Comparison of ENCODE assay signal across 8 mouse cellular contexts in genomic region chr13:13954931-13955330, GRCm38 (mm10). TPM values are rescaled to one million over a fixed set of nuclear protein-coding genes. Genes with fewer than 3 reads are reported as not detected.
DNase-seq lines count a peak whose midpoint lies in the region; ATAC-seq and TF ChIP-seq lines count a peak whose summit lies in the region.

No protein-coding gene starts in this region.

- peak overlapping the region; percentile 84 for H3K4me2 ChIP-seq in heart, postnatal 0 days (ENCODE audit: low read depth, low read length)
- peak overlapping the region; percentile 69 for H3K4me2 ChIP-seq in stomach, embryonic 15.5 days

- no peak for TF ChIP-seq CTCF in kidney, adult 2 months (conservative IDR thresholded peaks at IDR 0.05; ENCODE audit: insufficient read depth, insufficient read length, low read depth, low read length)
- TF ChIP-seq CTCF in embryonic fibroblast, embryonic 13.5 days (IDR thresholded peaks at IDR 0.05; ENCODE audit: borderline replicate concordance, insufficient read depth, low read length), result no peak
- no peak for TF ChIP-seq CTCF in heart, postnatal 0 days (IDR thresholded peaks at IDR 0.05; ENCODE audit: low read depth)

- ATAC-seq in heart, postnatal 0 days (ENCODE audit: insufficient read depth, low read depth), result peak; percentile 16
- ATAC-seq in stomach, embryonic 15.5 days (ENCODE audit: insufficient read depth, low FRiP score, low read depth), result peak; percentile 17

- no peaks in the 10 kb centered on the region for H3K36me3 ChIP-seq in kidney, adult 2 months (ENCODE audit: control insufficient read depth, insufficient read depth, low read length)
- no peaks in the 10 kb centered on the region for H3K36me3 ChIP-seq in heart, postnatal 0 days (replicated peaks; ENCODE audit: control insufficient read depth, insufficient read depth, low read length)
- peaks cover 20% of the 10 kb centered on the region for H3K36me3 ChIP-seq in limb, embryonic 10.5 days
- H3K36me3 ChIP-seq in megakaryocyte, embryonic 14.5 days (replicated peaks; ENCODE audit: low read length), result peaks cover 38% of the 10 kb centered on the region
- H3K36me3 ChIP-seq in stomach, embryonic 15.5 days, result no peaks in the 10 kb centered on the region

- no peaks in the 10 kb centered on the region for H3K27me3 ChIP-seq in kidney, adult 2 months (replicated peaks; ENCODE audit: control insufficient read depth, insufficient read depth, low read length)
- H3K27me3 ChIP-seq in heart, postnatal 0 days (ENCODE audit: control insufficient read depth, insufficient read depth, low read length), result no peaks in the 10 kb centered on the region
- H3K27me3 ChIP-seq in limb, embryonic 10.5 days (ENCODE audit: low read depth, poor library complexity, severe bottlenecking), result no peaks in the 10 kb centered on the region
- H3K27me3 ChIP-seq in megakaryocyte, embryonic 14.5 days (replicated peaks), result no peaks in the 10 kb centered on the region
- no peaks in the 10 kb centered on the region for H3K27me3 ChIP-seq in stomach, embryonic 15.5 days (replicated peaks)

- H3K9me3 ChIP-seq in heart, postnatal 0 days (replicated peaks; ENCODE audit: control insufficient read depth, low read length), result no peaks in the 10 kb centered on the region
- H3K9me3 ChIP-seq in limb, embryonic 10.5 days (replicated peaks), result no peaks in the 10 kb centered on the region
- peaks cover 9% of the 10 kb centered on the region; the same call in 1 of the 2 replicates for H3K9me3 ChIP-seq in megakaryocyte, embryonic 14.5 days
- no peaks in the 10 kb centered on the region for H3K9me3 ChIP-seq in stomach, embryonic 15.5 days

- H3K27ac ChIP-seq in kidney, adult 2 months (ENCODE audit: insufficient read depth, low read depth, low read length), result peak overlapping the region; percentile 19
- H3K27ac ChIP-seq in embryonic fibroblast, embryonic 13.5 days (ENCODE audit: insufficient read depth, low read length), result peak overlapping the region; percentile 7
- H3K27ac ChIP-seq in heart, postnatal 0 days (ENCODE audit: low read depth), result peak overlapping the region; percentile 79
- peak overlapping the region; percentile 90 for H3K27ac ChIP-seq in limb, embryonic 10.5 days
- H3K27ac ChIP-seq in stomach, embryonic 15.5 days, result peak overlapping the region; percentile 82

- peaks cover 3% of the 10 kb centered on the region; the same call in 1 of the 2 replicates for H3K4me1 ChIP-seq in kidney, adult 2 months (ENCODE audit: control insufficient read depth, insufficient read depth, low read length)
- no peaks in the 10 kb centered on the region; the same call in 1 of the 2 replicates for H3K4me1 ChIP-seq in embryonic fibroblast, embryonic 13.5 days (ENCODE audit: control insufficient read depth, insufficient read depth, low read length)
- H3K4me1 ChIP-seq in heart, postnatal 0 days (ENCODE audit: control insufficient read depth, insufficient read depth), result 0 out of 2 replicates have a peak, but pooled peaks cover under 1% of the 10 kb centered on the region
- peaks cover 15% of the 10 kb centered on the region; the same call in 1 of the 2 replicates for H3K4me1 ChIP-seq in limb, embryonic 10.5 days
- H3K4me1 ChIP-seq in megakaryocyte, embryonic 14.5 days, result peaks cover 49% of the 10 kb centered on the region
- no peaks in the 10 kb centered on the region for H3K4me1 ChIP-seq in stomach, embryonic 15.5 days

- peak overlapping the region; percentile 62 for H3K4me3 ChIP-seq in kidney, adult 2 months (ENCODE audit: insufficient read depth, low read depth, low read length)
- peak overlapping the region; percentile 72 for H3K4me3 ChIP-seq in embryonic fibroblast, embryonic 13.5 days (ENCODE audit: insufficient read depth, low read length)
- H3K4me3 ChIP-seq in heart, postnatal 0 days (ENCODE audit: low read depth, low read length), result peak overlapping the region; percentile 90
- H3K4me3 ChIP-seq in limb, embryonic 10.5 days, result peak overlapping the region; percentile 87
- H3K4me3 ChIP-seq in megakaryocyte, embryonic 14.5 days (replicated peaks), result peak overlapping the region; percentile 100
- peak overlapping the region; percentile 83 for H3K4me3 ChIP-seq in stomach, embryonic 15.5 days (replicated peaks)

- TF ChIP-seq EP300 in heart, postnatal 0 days (IDR thresholded peaks at IDR 0.05; ENCODE audit: low read depth), result no peak

- DNase-seq in kidney, adult 2 months, result peak; percentile 35
- no peak for DNase-seq in kidney, adult 18-20 months
- peak; percentile 41 for DNase-seq in T-cell, adult 2 months (ENCODE audit: low spot score)
- DNase-seq in heart, postnatal 0 days (ENCODE audit: low spot score), result peak; percentile 32
- no peak for DNase-seq in limb, embryonic 10.5 days (ENCODE audit: low spot score)

- no peak for TF ChIP-seq POLR2A in kidney, adult 2 months (IDR thresholded peaks at IDR 0.05; ENCODE audit: low read depth, low read length)
- no peak for TF ChIP-seq POLR2A in embryonic fibroblast, embryonic 13.5 days (IDR thresholded peaks at IDR 0.05; ENCODE audit: low read depth, low read length)

- WGBS in kidney, adult 2 months, result under 1% methylated on average over 29 of the region's 29 CpGs
- under 1% methylated on average over 29 of the region's 29 CpGs for WGBS in heart, postnatal 0 days
- 1% methylated on average over 29 of the region's 29 CpGs for WGBS in limb, embryonic 10.5 days
- under 1% methylated on average over 29 of the region's 29 CpGs for WGBS in stomach, embryonic 15.5 days

- H3K9ac ChIP-seq in heart, postnatal 0 days (replicated peaks; ENCODE audit: low read depth, low read length), result peak overlapping the region; percentile 77
- H3K9ac ChIP-seq in stomach, embryonic 15.5 days, result peak overlapping the region; percentile 51

RNA-seq across cellular contexts. Expression of gene B3galnt2, which starts 0.7 kb away (rescaled TPM):
- polyA plus RNA-seq in kidney, adult 2 months (2012; rRNA removed), result 17.4 and 25.8 TPM in 2 replicates
- polyA plus RNA-seq in embryonic fibroblast, embryonic 13.5 days (2011; ENCODE audit: insufficient read length, low read depth, missing spikeins), result 41.1 and 44.5 TPM in 2 replicates
- total RNA-seq in heart, postnatal 0 days (2014; rRNA removed; ENCODE audit: low replicate concordance), result 31.1 and 44.8 TPM in 2 replicates
- polyA plus RNA-seq in heart, postnatal 0 days (2015; fragmentation: Nextera tagmentation; extraction: Ambion mirVana), result 8.6 and 8.8 TPM in 2 replicates
- polyA plus RNA-seq in limb, embryonic 10.5 days (2016; fragmentation: Nextera tagmentation; extraction: Ambion mirVana), result 55.0 and 58.3 TPM in 2 replicates
- polyA plus RNA-seq in megakaryocyte, embryonic 14.5 days (2012; ENCODE audit: insufficient read depth, low replicate concordance), result 7.6 and 47.3 TPM in 2 replicates
- polyA plus RNA-seq in stomach, embryonic 15.5 days (2015; fragmentation: Nextera tagmentation; extraction: Ambion mirVana), result 42.0 and 42.9 TPM in 2 replicates

Comparison
In these comparisons a context has a peak if more than half of its experiments do, and no peak if none do; other contexts are left out.
1. DNase-seq: peak in kidney, adult 2 months (single experiment), T-cell, adult 2 months (single experiment) and heart, postnatal 0 days (single experiment); none in kidney, adult 18-20 months (single experiment) and limb, embryonic 10.5 days (single experiment).
2. H3K27ac ChIP-seq: peak in every context shown above with its lines; median percentile 90 in limb, embryonic 10.5 days; 82 in stomach, embryonic 15.5 days; 79 in heart, postnatal 0 days; 19 in kidney, adult 2 months; 7 in embryonic fibroblast, embryonic 13.5 days.
3. Peak in every context shown above with its lines, with median percentiles within 50 percentile points of each other: H3K4me3 ChIP-seq.